Mouse (Mus musculus) kidney, postnatal 36 days (tissue): ENCODE measurements around the gene Klf7.

Source experiments
- DNase-seq, 2 experiments: peaks; one replicate each; pipeline ENCODE4 v3.0.0; 2021 to 2022; ENCODE audit warnings: mixed read lengths in 2 of 2

The Klf7 gene

GRCm38 (mm10) chr1:64020672-64021635 lies 101.1 kb downstream of the Klf7 start:
- peak; percentile 39 to 50 for DNase-seq

GRCm38 (mm10) chr1:64019127-64019635 lies 102.9 kb downstream of the Klf7 start:
- DNase-seq: peak in 1 of 2 experiments; percentile 19

- peak; percentile 40 to 69 for DNase-seq
Observed at GRCm38 (mm10) chr1:64018466-64019077, 103.5 kb downstream of the Klf7 start.

DNA sequence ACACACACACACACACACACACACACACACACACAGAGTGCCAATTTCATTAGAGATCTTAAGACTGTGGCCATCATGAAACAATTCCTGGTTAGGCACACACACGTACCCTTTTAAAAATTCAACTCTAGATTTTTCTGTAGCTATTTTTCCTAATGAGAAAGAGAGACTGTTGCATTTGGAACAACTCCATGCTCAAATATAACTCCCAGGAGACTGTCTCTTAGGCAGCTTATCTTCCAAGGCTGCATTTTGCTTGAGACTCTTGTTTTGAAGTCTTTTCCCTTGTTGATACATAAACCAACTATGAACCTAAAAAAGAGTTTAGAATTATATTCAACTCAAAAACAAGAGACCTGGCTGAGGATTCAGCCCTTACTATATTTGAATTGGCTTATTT lies 108.0 kb downstream of the Klf7 start:
- no peak for DNase-seq

- DNase-seq: no peak
Observed at GRCm38 (mm10) chr1:64008994-64009393, 113.1 kb downstream of the Klf7 start.

DNA sequence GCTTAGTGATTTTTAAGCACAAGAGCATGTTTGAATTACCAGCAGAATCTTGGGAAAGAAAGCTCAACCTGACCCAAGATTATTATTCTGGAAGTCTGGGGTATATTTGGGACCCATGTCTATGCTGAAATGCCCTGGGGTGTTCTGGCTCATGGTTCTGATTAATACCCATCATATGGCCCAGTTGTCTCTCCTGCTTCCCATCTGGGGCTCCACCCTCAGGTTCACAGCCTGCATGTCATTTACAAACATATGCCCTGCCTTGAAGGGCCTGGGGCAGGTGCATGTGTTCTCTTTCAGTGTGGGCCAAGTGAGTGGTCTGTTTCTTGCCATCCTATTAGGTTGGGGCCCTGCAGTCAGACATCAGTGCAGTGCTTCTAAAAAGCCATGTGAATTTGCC lies 114.1 kb downstream of the Klf7 start:
- no peak for DNase-seq

- no peak for DNase-seq
Observed at GRCm38 (mm10) chr1:64005194-64005593, 116.9 kb downstream of the Klf7 start.

- no peak for DNase-seq
Observed at GRCm38 (mm10) chr1:64003525-64004291, 118.4 kb downstream of the Klf7 start.

GRCm38 (mm10) chr1:64002036-64002435 lies 120.0 kb downstream of the Klf7 start:
- no peak for DNase-seq

DNA sequence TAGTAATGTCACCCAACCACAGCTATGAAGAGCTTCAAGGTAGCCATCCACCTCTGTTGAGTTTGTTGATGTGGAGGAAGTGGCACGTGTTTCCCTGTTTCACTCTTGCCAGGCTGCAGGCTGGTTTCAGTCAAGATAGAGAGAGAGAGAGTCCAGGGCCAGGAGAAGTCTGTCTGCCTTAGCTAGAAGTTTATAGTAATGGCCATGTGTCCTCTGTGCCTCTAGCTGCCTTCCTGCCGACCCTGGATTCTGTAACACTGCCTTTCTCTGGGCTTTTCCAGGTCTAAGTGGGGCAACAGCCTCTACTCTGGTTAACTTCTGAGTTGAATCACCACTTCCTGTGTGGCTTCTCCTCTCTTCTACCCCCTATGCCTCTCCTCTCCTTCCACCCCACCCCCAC lies 121.5 kb downstream of the Klf7 start:
- no peak for DNase-seq

DNA sequence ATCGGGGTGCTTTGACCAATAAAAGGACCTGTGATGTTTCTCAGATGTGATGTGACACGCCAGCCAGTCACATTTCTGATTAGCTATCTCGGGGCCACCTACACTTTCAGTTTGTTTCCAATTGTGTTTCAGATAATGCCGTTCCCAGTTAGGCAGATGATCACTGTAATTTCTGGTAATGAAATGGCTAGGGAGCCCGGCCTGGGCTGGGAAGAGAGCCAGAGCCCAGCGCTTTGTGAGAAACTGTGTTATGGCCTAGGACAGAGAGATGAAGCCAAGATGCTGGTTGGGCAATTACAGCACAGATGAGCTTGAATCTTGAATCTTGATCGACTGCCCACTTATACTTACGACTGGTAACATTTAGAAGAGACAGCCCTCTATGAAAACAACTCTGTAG lies 122.6 kb downstream of the Klf7 start:
- DNase-seq: no peak

GRCm38 (mm10) chr1:63998901-63999300 lies 123.2 kb downstream of the Klf7 start:
- no peak for DNase-seq

DNA sequence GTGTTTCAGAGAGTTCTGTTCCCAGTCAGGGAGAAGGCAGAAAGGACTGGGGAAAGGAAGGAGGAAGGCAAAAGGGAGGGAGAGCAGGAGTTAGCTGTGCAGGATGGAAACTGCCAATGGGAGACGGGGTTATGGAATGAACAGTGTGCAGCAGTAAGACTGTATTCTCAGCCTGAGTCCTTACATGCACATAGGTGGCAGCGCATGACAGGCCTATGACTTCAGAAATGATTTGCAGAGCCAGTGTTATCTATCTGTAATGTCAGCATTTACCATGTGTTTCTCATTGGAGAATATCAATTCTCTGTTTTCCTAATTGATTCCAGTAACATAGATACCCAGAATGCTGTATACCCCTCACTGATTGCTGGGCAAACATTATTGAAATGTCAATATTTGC lies 123.9 kb downstream of the Klf7 start:
- DNase-seq: no peak

DNA sequence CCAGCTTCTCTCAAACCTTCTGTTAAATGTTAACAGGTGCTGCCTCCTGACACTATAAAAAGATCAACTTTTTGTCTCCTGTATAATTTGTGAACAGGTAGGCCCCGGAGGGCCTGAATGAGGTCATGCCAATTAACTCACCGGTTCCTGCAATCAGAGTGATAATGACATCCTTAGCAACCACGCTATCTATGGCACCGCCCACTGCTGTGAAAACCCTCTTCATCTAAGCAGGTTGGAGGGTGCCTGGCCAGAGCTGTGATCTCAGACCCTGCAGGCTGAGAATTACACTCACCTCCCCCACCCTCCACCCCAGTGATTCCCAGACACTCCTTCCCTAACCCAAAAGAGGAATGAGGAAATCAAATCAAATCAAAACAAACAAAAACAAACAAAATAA lies 126.3 kb downstream of the Klf7 start:
- DNase-seq: no peak

- no peak for DNase-seq
Observed at GRCm38 (mm10) chr1:63995137-63995492, 127.0 kb downstream of the Klf7 start.

- DNase-seq: peak; percentile 57 to 60
Observed at GRCm38 (mm10) chr1:63994248-63995136, 127.6 kb downstream of the Klf7 start.

DNA sequence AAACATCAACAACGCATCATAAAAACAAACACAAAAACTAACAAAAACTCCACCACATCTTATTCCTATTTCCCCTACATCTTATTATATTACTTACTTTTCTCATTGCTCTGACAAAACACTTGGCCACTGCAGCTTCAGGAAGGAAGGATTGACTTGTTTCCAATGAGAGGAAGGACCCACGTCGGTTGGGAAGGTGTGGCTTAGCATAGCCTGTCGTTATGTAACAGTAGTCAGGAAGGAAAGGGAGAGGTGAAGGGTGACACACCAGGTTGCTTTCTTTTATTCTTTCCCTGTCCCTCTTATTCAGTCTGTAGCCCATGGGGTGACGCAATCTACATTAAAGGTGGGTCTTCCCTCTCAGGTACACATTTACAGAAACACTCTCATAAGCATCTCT lies 129.6 kb downstream of the Klf7 start:
- DNase-seq: peak in 1 of 2 experiments; percentile 11

DNA sequence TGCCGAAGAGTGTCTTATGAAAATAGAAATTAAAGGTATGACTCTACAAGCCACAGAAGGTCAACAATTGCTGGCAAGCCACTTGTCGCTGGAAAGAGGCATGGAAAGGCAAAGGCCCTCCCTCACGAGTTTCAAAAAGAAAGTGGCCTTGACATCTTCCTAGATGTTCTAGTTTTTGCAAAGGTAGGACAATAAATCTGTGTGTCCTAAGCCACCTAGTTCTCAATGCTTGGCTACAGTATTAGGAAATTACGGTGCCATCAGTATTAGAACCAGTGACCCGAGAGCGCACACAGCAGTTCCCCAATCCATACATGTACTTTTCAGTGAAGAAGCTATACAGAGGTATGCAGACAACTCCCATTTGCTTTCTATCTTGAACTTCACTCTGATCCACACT lies 131.7 kb downstream of the Klf7 start:
- DNase-seq: no peak

DNA sequence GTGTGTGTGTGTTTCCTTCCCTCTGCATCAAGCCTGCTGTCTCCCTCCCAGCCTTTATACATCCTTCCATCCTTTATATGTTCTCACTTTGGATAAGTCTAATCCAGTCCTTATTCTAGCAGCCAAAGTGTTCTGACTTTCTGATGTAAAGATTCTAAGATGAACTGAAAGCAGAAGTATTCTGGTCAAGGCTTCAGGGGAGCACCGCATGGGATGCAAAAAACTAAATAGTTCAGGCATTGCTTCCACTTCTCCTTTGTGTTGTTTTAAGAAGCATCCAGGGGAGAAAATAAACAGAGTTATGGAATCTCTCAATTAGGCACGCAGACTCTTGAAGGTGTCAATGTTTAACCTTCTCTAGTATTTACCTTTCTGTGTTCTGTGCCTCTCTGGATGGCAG lies 141.3 kb downstream of the Klf7 start:
- DNase-seq: no peak
